Mouse (Mus musculus) stomach, embryonic 14.5 days (tissue): Measurements from ENCODE around the gene Ppia. TPM values are rescaled to one million over a fixed set of nuclear protein-coding genes. Genes with fewer than 3 reads are reported as not detected.

Source experiments
- ATAC-seq: fragments of 200-750 bp; cut with Nextera tagmentation; 2 replicates; pipeline ENCODE4 v1.8.0; 2017; ENCODE audit warnings: low read depth, moderate TSS enrichment; ENCODE audit not compliant: insufficient number of reproducible peaks, insufficient read depth, low FRiP score
- H3K27ac ChIP-seq: fragments of 300-500 bp; sonication (generic); 2 replicates; pipeline ENCODE4 v1.5.1; 2014; ENCODE audit warnings: mild to moderate bottlenecking, low read length, moderate library complexity, mixed read lengths
- H3K27me3 ChIP-seq: fragments of 300-500 bp; sonication (generic); 2 replicates; pipeline ENCODE4 v1.6.1; 2014; ENCODE audit warnings: low read length, control low read depth, mixed read lengths; ENCODE audit not compliant: control insufficient read depth, insufficient read depth
- H3K36me3 ChIP-seq: fragments of 300-500 bp; sonication (generic); 2 replicates; pipeline ENCODE4 v1.6.1; 2014; ENCODE audit warnings: mild to moderate bottlenecking, control low read depth, low read length, moderate library complexity, mixed read lengths; ENCODE audit not compliant: control insufficient read depth, insufficient read depth
- H3K4me1 ChIP-seq: fragments of 300-500 bp; sonication (generic); 2 replicates; pipeline ENCODE4 v1.6.1; 2014; ENCODE audit warnings: low read length, control low read depth, mixed read lengths; ENCODE audit not compliant: control insufficient read depth, insufficient read depth
- H3K4me2 ChIP-seq: fragments of 300-500 bp; sonication (generic); replicated peaks from 2 replicates; pipeline ENCODE4 v1.6.1; 2014; ENCODE audit warnings: low read depth, low read length, control low read depth
- H3K4me3 ChIP-seq: fragments of 300-500 bp; sonication (generic); 2 replicates; pipeline ENCODE4 v1.5.1; 2014; ENCODE audit warnings: low read depth, low read length, control low read depth
- H3K9ac ChIP-seq: fragments of 300-500 bp; sonication (generic); replicated peaks from 2 replicates; pipeline ENCODE4 v1.6.1; 2014; ENCODE audit warnings: low read depth, mild to moderate bottlenecking, control low read depth, low read length, moderate library complexity, mixed read lengths
- H3K9me3 ChIP-seq: fragments of 300-500 bp; sonication (generic); 2 replicates; pipeline ENCODE4 v1.6.1; 2016; ENCODE audit warnings: low read depth, low read length, control low read depth; ENCODE audit not compliant: control insufficient read depth
- WGBS: fragments of 180-500 bp; shearing (Covaris S2); extraction: QIAGEN DNeasy Blood & Tissue Kit; methylation state at CpG from one replicate; pipeline ENCODE4 v1.1.7; 2014; 5-methylcytosine and 5-hydroxymethylcytosine counted together
- microRNA-seq: library from miRNA; unstranded; fragments of <30 nt; microRNA quantifications from one replicate; pipeline ENCODE4, GENCODE M21; 2016
- polyA plus RNA-seq: library from polyadenylated mRNA; unstranded; fragments of >200 nt; fragmentation: Nextera tagmentation; extraction: Ambion mirVana; gene quantifications from 2 replicates; pipeline ENCODE4 v1.2.1, GENCODE M21; 2014

Gene Ppia
- polyA plus RNA-seq, 1 experiment from 2014 or later, result 5,614 TPM

GRCm38 (mm10) chr11:6463159-6463837 is 48.1 kb downstream of the Ppia start:
- Histone ChIP-seq H3K27me3 (no peaks in the 10 kb centered on the region), H3K4me2 (no peak overlapping the region), H3K27ac (no peak overlapping the region), H3K9ac (no peak overlapping the region), H3K4me1 (no peaks in the 10 kb centered on the region), H3K36me3 (peaks cover 11% of the 10 kb centered on the region; the same call in 1 of the 2 replicates), H3K9me3 (no peaks in the 10 kb centered on the region), H3K4me3 (no peak overlapping the region)
- ATAC-seq, result no peak
- 85% methylated on average over 6 of the region's 6 CpGs for WGBS

- Histone ChIP-seq H3K9me3 (no peaks in the 10 kb centered on the region), H3K36me3 (peaks cover 11% of the 10 kb centered on the region; the same call in 1 of the 2 replicates), H3K4me2 (no peak overlapping the region), H3K9ac (no peak overlapping the region), H3K4me3 (no peak overlapping the region), H3K4me1 (peaks cover 4% of the 10 kb centered on the region), H3K27me3 (no peaks in the 10 kb centered on the region), H3K27ac (no peak overlapping the region)
- 26% methylated on average over 4 of the region's 4 CpGs for WGBS
- no peak for ATAC-seq
These were observed 49.9 kb downstream of the Ppia start for GRCm38 (mm10) chr11:6465122-6465521.

- no peak overlapping the region for H3K4me2 ChIP-seq
- H3K4me1 ChIP-seq, result peaks cover 24% of the 10 kb centered on the region
- peaks cover 11% of the 10 kb centered on the region; the same call in 1 of the 2 replicates for H3K36me3 ChIP-seq
- 78% methylated on average over 2 of the region's 2 CpGs for whole genome bisulfite sequencing
- ATAC-seq, result no peak
- no peak overlapping the region for H3K27ac ChIP-seq
- H3K4me3 ChIP-seq, result no peak overlapping the region
- no peaks in the 10 kb centered on the region for H3K27me3 ChIP-seq
- H3K9me3 ChIP-seq, result no peaks in the 10 kb centered on the region
- no peak overlapping the region for H3K9ac ChIP-seq
These were observed 53.3 kb downstream of the Ppia start for GRCm38 (mm10) chr11:6468541-6468940.

Small RNAs within 50 kb of the gene (microRNA-seq; reads per million reads assigned to microRNA genes)
- gene Mir7651, result not detected

Other genes with a start within 250 kb of the Ppia start
- gene A730071L15Rik, start 215.4 kb upstream of the Ppia start, polyA plus RNA-seq, result 0.64 and 0.93 TPM in 2 replicates
- 39.8 and 42.0 TPM in 2 replicates for gene Nudcd3, start 215.0 kb upstream of the Ppia start, polyA plus RNA-seq
- 0.06 and 0.08 TPM in 2 replicates for gene Npc1l1, start 185.3 kb upstream of the Ppia start, polyA plus RNA-seq
- gene Ddx56, start 147.7 kb upstream of the Ppia start, polyA plus RNA-seq, result 96.3 and 100 TPM in 2 replicates
- 119 and 125 TPM in 2 replicates for gene Tmed4, start 140.6 kb upstream of the Ppia start, polyA plus RNA-seq
- 89.1 and 90.4 TPM in 2 replicates for gene Ogdh, start 123.8 kb upstream of the Ppia start, polyA plus RNA-seq
- 12.6 and 14.3 TPM in 2 replicates for gene Zmiz2, start 26.4 kb upstream of the Ppia start, polyA plus RNA-seq
- gene H2afv, start 29.0 kb downstream of the Ppia start, polyA plus RNA-seq, result 524 and 623 TPM in 2 replicates
- gene Purb, start 60.5 kb downstream of the Ppia start, polyA plus RNA-seq, result 34.6 and 35.5 TPM in 2 replicates
- 1.1 and 1.3 TPM in 2 replicates for gene Myo1g, start 105.5 kb downstream of the Ppia start, polyA plus RNA-seq
- 82.8 and 86.2 TPM in 2 replicates for gene Ccm2, start 131.4 kb downstream of the Ppia start, polyA plus RNA-seq
- gene Nacad, start 190.6 kb downstream of the Ppia start, polyA plus RNA-seq, result 6.1 and 9.2 TPM in 2 replicates
- gene Tbrg4, start 210.6 kb downstream of the Ppia start, polyA plus RNA-seq, result 37.1 TPM in 2 replicates
- gene Wap, start 223.2 kb downstream of the Ppia start, polyA plus RNA-seq, result not detected in 2 replicates
- gene Ramp3, start 243.1 kb downstream of the Ppia start, polyA plus RNA-seq, result 8.5 and 8.7 TPM in 2 replicates